Mouse (Mus musculus): ENCODE measurements at regions not wholly inside any gene's neighbourhood (a gene's known extent, or its start where the extent isn't known, plus 50 kb on each side); places are given as distances from the start of the nearest gene placed in this dataset.
A peak's percentile ranks its signal among the peaks of the same experiment; 100 is the strongest.
"Not testable (repeated sequence)": the region's sequence is repeated elsewhere in the genome, so short reads cannot be mapped to it uniquely, and the experiment has no call there.

GRCm38 (mm10) chr7:75393466-75393865 is 61.9 kb upstream of the Akap13 start:
- Histone ChIP-seq H3K4me3 (replicated peaks; ENCODE audit: low read length) (no peak overlapping the region), H3K4me1 (replicated peaks; ENCODE audit: low read depth, low read length) (peaks cover 11% of the 10 kb centered on the region), H3K27me3 (ENCODE audit: insufficient read depth, low read length) (no peaks in the 10 kb centered on the region), H3K9me3 (ENCODE audit: low read length) (no peaks in the 10 kb centered on the region), H3K36me3 (ENCODE audit: insufficient read depth, low read length) (no peaks in the 10 kb centered on the region)
- TF ChIP-seq CTCF (conservative IDR thresholded peaks at IDR 0.05; ENCODE audit: low read length), result no peak
- TF ChIP-seq POU5F1 (IDR thresholded peaks at IDR 0.05; ENCODE audit: borderline replicate concordance, low read length), result no peak
- no peak for TF ChIP-seq NANOG (IDR thresholded peaks at IDR 0.05; ENCODE audit: borderline replicate concordance, low read length)

DNA sequence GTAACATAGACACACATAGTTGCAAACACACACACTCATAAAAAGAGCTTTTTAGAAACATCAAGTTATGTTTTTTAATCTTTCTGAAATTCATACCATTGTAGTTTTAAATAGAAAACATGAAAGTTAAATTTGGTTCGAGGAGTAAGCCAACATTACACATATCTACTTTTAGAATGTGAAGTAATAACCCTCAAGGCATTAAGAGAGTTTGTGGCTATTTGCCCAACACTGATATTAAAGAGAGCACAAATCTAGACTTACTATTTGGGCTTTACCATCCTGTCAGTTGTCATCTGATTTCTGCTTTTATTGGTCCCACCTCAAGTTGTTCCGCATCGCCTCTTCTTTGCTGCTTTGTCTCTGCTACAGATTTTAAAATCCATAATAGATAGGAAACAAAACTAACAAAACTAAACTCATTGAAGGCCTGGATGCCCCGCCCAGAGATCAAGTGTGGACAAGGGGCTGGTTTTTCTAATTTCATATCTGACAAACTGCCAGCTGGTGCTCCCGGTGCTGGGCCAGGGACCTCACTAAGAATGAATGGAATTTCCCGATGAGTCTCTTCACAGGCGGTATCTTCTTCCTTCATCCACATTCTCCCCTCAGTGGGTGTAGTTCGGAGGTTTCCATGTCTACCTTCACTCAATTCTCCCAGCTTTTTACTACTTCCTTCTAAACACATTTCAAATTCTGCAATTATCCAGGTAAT is 60.3 kb upstream of the Akap13 start:
- no peak for TF ChIP-seq POU5F1 (IDR thresholded peaks at IDR 0.05; ENCODE audit: borderline replicate concordance, low read length)
- no peak for TF ChIP-seq NANOG (IDR thresholded peaks at IDR 0.05; ENCODE audit: borderline replicate concordance, low read length)
- TF ChIP-seq CTCF (conservative IDR thresholded peaks at IDR 0.05; ENCODE audit: low read length), result no peak
- no peaks in the 10 kb centered on the region for H3K36me3 ChIP-seq (ENCODE audit: insufficient read depth, low read length)
- H3K27me3 ChIP-seq (ENCODE audit: insufficient read depth, low read length), result no peaks in the 10 kb centered on the region

GRCm38 (mm10) chr7:75397559-75397958 is 57.8 kb upstream of the Akap13 start:
- Histone ChIP-seq H3K36me3 (ENCODE audit: insufficient read depth, low read length) (no peaks in the 10 kb centered on the region), H3K9me3 (ENCODE audit: low read length) (no peaks in the 10 kb centered on the region), H3K4me1 (replicated peaks; ENCODE audit: low read depth, low read length) (peaks cover 11% of the 10 kb centered on the region), H3K27me3 (ENCODE audit: insufficient read depth, low read length) (no peaks in the 10 kb centered on the region), H3K4me3 (replicated peaks; ENCODE audit: low read length) (no peak overlapping the region)
- TF ChIP-seq POU5F1 (IDR thresholded peaks at IDR 0.05; ENCODE audit: borderline replicate concordance, low read length), result no peak
- no peak for TF ChIP-seq CTCF (conservative IDR thresholded peaks at IDR 0.05; ENCODE audit: low read length)
- TF ChIP-seq NANOG (IDR thresholded peaks at IDR 0.05; ENCODE audit: borderline replicate concordance, low read length), result no peak

More for the DNA sequence above, 60.3 kb upstream of the Akap13 start:
- Histone ChIP-seq H3K4me1 (replicated peaks; ENCODE audit: low read depth, low read length) (peaks cover 11% of the 10 kb centered on the region), H3K9me3 (ENCODE audit: low read length) (no peaks in the 10 kb centered on the region), H3K4me3 (replicated peaks; ENCODE audit: low read length) (no peak overlapping the region)

DNA sequence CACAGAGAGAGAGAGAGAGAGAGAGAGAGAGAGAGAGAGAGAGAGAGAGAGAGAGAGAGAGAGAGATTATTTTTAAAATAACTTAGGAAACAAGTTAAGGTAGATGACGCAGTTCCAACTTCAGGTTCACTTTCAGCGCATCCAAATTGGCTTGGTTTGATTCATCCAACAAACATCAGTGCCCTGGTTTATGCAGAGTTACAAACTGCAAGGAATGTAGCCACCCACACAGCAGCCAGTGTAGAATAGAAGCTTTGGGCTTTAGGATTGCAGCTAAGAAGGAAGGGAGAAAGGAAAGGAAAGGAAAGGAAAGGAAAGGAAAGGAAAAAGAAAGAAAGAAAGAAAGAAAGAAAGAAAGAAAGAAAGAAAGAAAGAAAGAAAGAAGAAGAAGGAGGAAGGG is 56.9 kb upstream of the Akap13 start:
- not testable (repeated sequence) for H3K36me3 ChIP-seq (ENCODE audit: insufficient read depth, low read length); H3K27me3 ChIP-seq (ENCODE audit: insufficient read depth, low read length); H3K9me3 ChIP-seq (ENCODE audit: low read length); H3K4me3 ChIP-seq (replicated peaks; ENCODE audit: low read length)
- peaks cover 11% of the 10 kb centered on the region for H3K4me1 ChIP-seq (replicated peaks; ENCODE audit: low read depth, low read length)

DNA sequence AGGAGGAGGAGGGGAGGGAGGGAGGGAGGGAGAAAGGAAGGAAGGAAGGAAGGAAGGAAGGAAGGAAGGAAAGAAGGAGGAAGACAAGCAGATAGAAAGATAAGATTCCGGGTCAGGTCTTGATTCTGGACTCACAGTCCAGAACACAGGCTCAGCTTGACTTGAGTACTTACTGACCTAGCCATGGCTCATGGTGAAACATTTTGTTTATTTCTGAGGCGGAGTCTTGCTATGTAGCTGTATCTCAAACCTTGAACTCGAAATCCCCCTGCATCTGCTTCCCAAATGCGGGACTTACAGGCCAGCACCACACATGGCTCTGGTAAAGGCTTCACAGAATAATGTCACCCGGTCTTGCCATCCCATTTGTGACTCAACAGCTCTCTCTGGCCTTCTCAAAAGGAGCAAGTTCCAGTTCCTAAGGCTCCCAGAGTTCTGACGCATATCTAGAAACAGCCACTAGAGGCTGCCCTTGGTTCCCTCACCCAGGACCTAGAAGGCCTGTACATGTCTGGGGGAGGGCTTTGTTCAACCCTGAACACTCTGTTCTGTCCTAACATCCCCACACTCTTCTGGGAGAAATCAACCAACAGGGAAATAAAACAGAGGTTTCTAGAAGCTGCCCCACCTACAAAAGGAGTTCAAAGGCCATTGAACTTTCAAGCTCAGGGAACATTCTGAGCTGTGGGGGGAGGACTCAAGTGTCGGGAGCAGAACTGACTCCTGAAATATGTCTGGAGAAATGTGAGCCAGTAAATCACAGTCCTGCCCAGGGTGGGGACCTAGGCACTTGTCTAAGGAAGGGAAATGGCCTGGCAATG is 56.2 kb upstream of the Akap13 start:
- Histone ChIP-seq H3K9me3 (ENCODE audit: low read length) (no peaks in the 10 kb centered on the region), H3K4me3 (replicated peaks; ENCODE audit: low read length) (no peak overlapping the region), H3K27me3 (ENCODE audit: insufficient read depth, low read length) (no peaks in the 10 kb centered on the region), H3K36me3 (ENCODE audit: insufficient read depth, low read length) (no peaks in the 10 kb centered on the region), H3K4me1 (replicated peaks; ENCODE audit: low read depth, low read length) (peaks cover 11% of the 10 kb centered on the region)
- TF ChIP-seq POU5F1 (IDR thresholded peaks at IDR 0.05; ENCODE audit: borderline replicate concordance, low read length) (no peak), CTCF (conservative IDR thresholded peaks at IDR 0.05; ENCODE audit: low read length) (peak; percentile 44)

DNA sequence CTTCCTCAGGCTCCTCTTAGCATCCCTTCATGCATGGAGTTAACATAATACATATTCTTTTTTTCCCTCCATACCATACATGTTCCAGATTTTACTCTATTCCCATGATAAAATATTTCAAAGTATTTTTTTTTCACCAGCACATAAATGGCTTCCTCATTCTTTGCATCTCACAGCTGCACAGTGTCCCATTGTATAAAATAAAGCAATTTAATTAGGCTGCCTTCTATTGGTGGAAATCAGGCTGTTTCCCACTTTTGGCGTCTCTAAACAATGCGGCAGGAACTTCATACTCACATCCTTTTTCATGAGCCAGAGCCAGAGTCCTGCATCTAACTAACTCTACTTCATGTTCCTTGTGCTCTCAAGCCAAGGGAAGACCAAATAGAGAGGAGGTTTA is 54.9 kb upstream of the Akap13 start:
- Histone ChIP-seq H3K4me3 (replicated peaks; ENCODE audit: low read length) (no peak overlapping the region), H3K36me3 (ENCODE audit: insufficient read depth, low read length) (no peaks in the 10 kb centered on the region), H3K9me3 (ENCODE audit: low read length) (no peaks in the 10 kb centered on the region), H3K4me1 (replicated peaks; ENCODE audit: low read depth, low read length) (peaks cover 11% of the 10 kb centered on the region), H3K27me3 (ENCODE audit: insufficient read depth, low read length) (no peaks in the 10 kb centered on the region)
- TF ChIP-seq POU5F1 (IDR thresholded peaks at IDR 0.05; ENCODE audit: borderline replicate concordance, low read length) (no peak), CTCF (conservative IDR thresholded peaks at IDR 0.05; ENCODE audit: low read length) (no peak), NANOG (IDR thresholded peaks at IDR 0.05; ENCODE audit: borderline replicate concordance, low read length) (no peak)

DNA sequence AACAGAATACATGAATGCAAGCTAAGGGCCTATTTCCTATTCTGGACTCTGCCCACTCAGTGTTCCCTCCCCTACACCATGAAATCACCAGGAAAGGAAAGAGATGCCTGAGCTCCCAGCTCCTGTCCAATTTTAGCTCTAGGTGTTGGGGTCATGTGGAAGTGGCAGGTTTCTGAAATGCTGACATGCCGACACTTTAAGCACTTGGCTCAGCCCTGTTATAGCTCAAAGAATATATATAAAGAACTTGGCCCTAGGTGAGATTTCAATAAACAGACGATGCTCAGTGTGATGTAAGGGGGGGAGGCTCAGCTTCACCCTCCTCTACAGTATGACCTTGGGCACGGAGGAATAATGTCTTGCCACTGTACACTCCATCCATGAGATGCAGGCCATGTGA is 50.4 kb upstream of the Akap13 start:
- no peaks in the 10 kb centered on the region for H3K9me3 ChIP-seq (ENCODE audit: low read length)
- no peak overlapping the region for H3K4me3 ChIP-seq (replicated peaks; ENCODE audit: low read length)
- H3K4me1 ChIP-seq (replicated peaks; ENCODE audit: low read depth, low read length), result no peaks in the 10 kb centered on the region
- no peaks in the 10 kb centered on the region for H3K27me3 ChIP-seq (ENCODE audit: insufficient read depth, low read length)
- TF ChIP-seq POU5F1 (IDR thresholded peaks at IDR 0.05; ENCODE audit: borderline replicate concordance, low read length) (no peak), CTCF (conservative IDR thresholded peaks at IDR 0.05; ENCODE audit: low read length) (no peak), NANOG (IDR thresholded peaks at IDR 0.05; ENCODE audit: borderline replicate concordance, low read length) (no peak)
- H3K36me3 ChIP-seq (ENCODE audit: insufficient read depth, low read length), result no peaks in the 10 kb centered on the region

Measured in E14TG2a.4 (cell line).